Mouse (Mus musculus) neural tube, embryonic 14.5 days (tissue): ENCODE measurements at regions not wholly inside any gene's neighbourhood (a gene's known extent, or its start where the extent isn't known, plus 50 kb on each side); places are given as distances from the start of the nearest gene placed in this dataset.

Source experiments
- ATAC-seq: fragments of 200-750 bp; cut with Nextera tagmentation; 2 replicates; pipeline ENCODE4 v1.8.0; 2017; ENCODE audit warnings: low read depth, mild to moderate bottlenecking, moderate TSS enrichment, moderate library complexity
- H3K27ac ChIP-seq: fragments of 300-500 bp; sonication (generic); 2 replicates; pipeline ENCODE4 v1.5.1; 2014; ENCODE audit warnings: low read depth, mild to moderate bottlenecking, control low read depth, low read length, moderate library complexity, mixed read lengths
- H3K27me3 ChIP-seq: fragments of 300-500 bp; sonication (generic); 2 replicates; pipeline ENCODE4 v1.6.1; 2014; ENCODE audit warnings: low read length; ENCODE audit not compliant: control insufficient read depth, insufficient read depth
- H3K36me3 ChIP-seq: fragments of 300-500 bp; sonication (generic); 2 replicates; pipeline ENCODE4 v1.6.1; 2014; ENCODE audit warnings: low read length, mixed read lengths; ENCODE audit not compliant: control insufficient read depth, insufficient read depth
- H3K4me1 ChIP-seq: fragments of 300-500 bp; sonication (generic); 2 replicates; pipeline ENCODE4 v1.6.1; 2014; ENCODE audit warnings: low read length; ENCODE audit not compliant: control insufficient read depth, insufficient read depth
- H3K4me2 ChIP-seq: fragments of 300-500 bp; sonication (generic); 2 replicates; pipeline ENCODE4 v1.6.1; 2014; ENCODE audit warnings: mild to moderate bottlenecking, low read depth, low read length, control low read depth
- H3K4me3 ChIP-seq: fragments of 300-500 bp; sonication (generic); 2 replicates; pipeline ENCODE4 v1.5.1; 2014; ENCODE audit warnings: low read depth, low read length, control low read depth, mixed read lengths
- H3K9ac ChIP-seq: fragments of 300-500 bp; sonication (generic); replicated peaks from 2 replicates; pipeline ENCODE4 v1.6.1; 2014; ENCODE audit warnings: low read depth, mild to moderate bottlenecking, control low read depth, low read length, mixed read lengths
- H3K9me3 ChIP-seq: fragments of 300-500 bp; sonication (generic); 2 replicates; pipeline ENCODE4 v1.6.1; 2016; ENCODE audit warnings: low read length; ENCODE audit not compliant: control insufficient read depth
- WGBS: fragments of 180-500 bp; shearing (Covaris S2); extraction: QIAGEN DNeasy Blood & Tissue Kit; methylation state at CpG from one replicate; pipeline ENCODE4 v1.1.7; 2014; 5-methylcytosine and 5-hydroxymethylcytosine counted together

- ATAC-seq = no peak
These were observed 85.6 kb downstream of the Gxylt1 start for GRCm38 (mm10) chr15:93189266-93189855.

DNA sequence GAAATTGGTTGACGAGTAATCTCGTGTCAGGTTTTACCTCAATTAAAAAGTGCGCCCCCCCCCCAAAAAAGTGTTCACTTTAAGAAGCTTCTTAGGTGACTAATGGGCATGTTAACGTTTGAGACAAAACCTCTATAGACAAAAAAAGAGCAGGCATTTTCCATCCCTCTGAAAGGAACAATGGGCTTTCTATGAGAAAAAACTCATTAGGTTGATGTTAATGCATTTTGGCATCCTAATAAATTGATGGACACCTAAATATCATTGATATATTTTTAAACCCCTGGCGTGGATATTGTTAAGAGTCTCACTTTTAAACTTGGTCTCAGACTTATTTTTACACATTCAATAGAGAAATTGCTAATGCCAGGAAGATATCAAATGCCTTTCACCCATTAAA is 98.8 kb downstream of the Gxylt1 start:
- Histone ChIP-seq H3K4me2 (no peak overlapping the region), H3K9me3 (no peaks in the 10 kb centered on the region), H3K9ac (no peak overlapping the region), H3K36me3 (no peaks in the 10 kb centered on the region), H3K4me1 (no peaks in the 10 kb centered on the region), H3K27ac (no peak overlapping the region), H3K27me3 (no peaks in the 10 kb centered on the region), H3K4me3 (no peak overlapping the region)
- no peak for ATAC-seq
- WGBS = 79% methylated on average over 5 of the region's 5 CpGs

More at GRCm38 (mm10) chr15:93189266-93189855, 85.6 kb downstream of the Gxylt1 start:
- Histone ChIP-seq H3K4me3 (no peak overlapping the region), H3K4me2 (no peak overlapping the region), H3K36me3 (no peaks in the 10 kb centered on the region), H3K27ac (no peak overlapping the region), H3K4me1 (peaks cover 2% of the 10 kb centered on the region; the same call in 1 of the 2 replicates), H3K9me3 (no peaks in the 10 kb centered on the region), H3K9ac (no peak overlapping the region), H3K27me3 (no peaks in the 10 kb centered on the region)
- WGBS = 90% methylated on average over 7 of the region's 7 CpGs

- Histone ChIP-seq H3K36me3 (no peaks in the 10 kb centered on the region), H3K4me1 (no peaks in the 10 kb centered on the region), H3K27me3 (no peaks in the 10 kb centered on the region), H3K27ac (no peak overlapping the region), H3K9ac (no peak overlapping the region), H3K4me3 (no peak overlapping the region), H3K9me3 (no peaks in the 10 kb centered on the region), H3K4me2 (no peak overlapping the region)
- 69% methylated on average over 3 of the region's 3 CpGs for WGBS
- ATAC-seq = no peak
These were observed 106.2 kb downstream of the Gxylt1 start for GRCm38 (mm10) chr15:93168784-93169183.

DNA sequence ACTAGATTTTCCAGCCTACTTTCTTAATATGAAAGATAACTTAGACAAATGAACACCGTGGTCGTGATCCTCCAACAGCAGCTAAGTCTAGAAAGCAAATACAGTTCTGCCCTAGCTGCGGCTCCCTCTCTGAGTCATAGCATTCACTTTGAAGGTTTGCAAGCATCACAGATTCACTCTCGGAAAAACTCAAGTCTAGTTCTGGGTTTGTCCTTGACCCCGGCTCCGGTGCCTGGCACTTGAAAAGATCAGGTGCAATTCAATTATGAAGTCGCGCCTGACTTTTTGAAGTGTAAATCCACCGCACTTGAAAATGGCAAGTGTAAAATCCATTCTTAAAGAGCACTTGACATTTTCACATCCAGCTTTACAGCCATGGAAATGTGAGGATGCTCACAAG is 107.5 kb downstream of the Gxylt1 start:
- no peaks in the 10 kb centered on the region for H3K36me3 ChIP-seq
- H3K4me1 ChIP-seq = no peaks in the 10 kb centered on the region
- 90% methylated on average over 9 of the region's 9 CpGs for WGBS
- no peak overlapping the region for H3K4me2 ChIP-seq
- H3K4me3 ChIP-seq = no peak overlapping the region
- H3K27me3 ChIP-seq = no peaks in the 10 kb centered on the region
- no peaks in the 10 kb centered on the region for H3K9me3 ChIP-seq
- no peak overlapping the region for H3K9ac ChIP-seq
- no peak for ATAC-seq
- no peak overlapping the region for H3K27ac ChIP-seq

- ATAC-seq = peak; percentile 28; the same call in 1 of the 2 replicates
- WGBS = 51% methylated on average over 25 of the region's 25 CpGs
These were observed 112.8 kb downstream of the Gxylt1 start for GRCm38 (mm10) chr15:93161924-93162910.

GRCm38 (mm10) chr15:93161329-93161728 is 113.7 kb downstream of the Gxylt1 start:
- ATAC-seq = no peak
- H3K4me3 ChIP-seq = no peak overlapping the region
- no peak overlapping the region for H3K9ac ChIP-seq
- H3K9me3 ChIP-seq = no peaks in the 10 kb centered on the region
- no peaks in the 10 kb centered on the region for H3K36me3 ChIP-seq
- peaks cover 3% of the 10 kb centered on the region; the same call in 1 of the 2 replicates for H3K4me1 ChIP-seq
- H3K27me3 ChIP-seq = no peaks in the 10 kb centered on the region
- H3K27ac ChIP-seq = no peak overlapping the region
- no peak overlapping the region for H3K4me2 ChIP-seq
- 50% methylated on average over 7 of the region's 7 CpGs for WGBS

More at GRCm38 (mm10) chr15:93161924-93162910, 112.8 kb downstream of the Gxylt1 start:
- no peak overlapping the region for H3K27ac ChIP-seq
- no peak overlapping the region for H3K9ac ChIP-seq
- H3K36me3 ChIP-seq = no peaks in the 10 kb centered on the region
- H3K4me3 ChIP-seq = no peak overlapping the region
- no peaks in the 10 kb centered on the region for H3K27me3 ChIP-seq
- no peak overlapping the region for H3K4me2 ChIP-seq
- peaks cover 3% of the 10 kb centered on the region; the same call in 1 of the 2 replicates for H3K4me1 ChIP-seq
- H3K9me3 ChIP-seq = no peaks in the 10 kb centered on the region

- H3K4me3 ChIP-seq = no peak overlapping the region
- no peak overlapping the region for H3K9ac ChIP-seq
- H3K27me3 ChIP-seq = no peaks in the 10 kb centered on the region
- no peaks in the 10 kb centered on the region for H3K4me1 ChIP-seq
- no peaks in the 10 kb centered on the region for H3K9me3 ChIP-seq
- 77% methylated on average over 3 of the region's 3 CpGs for WGBS
- no peak overlapping the region for H3K4me2 ChIP-seq
- ATAC-seq = no peak
- no peak overlapping the region for H3K27ac ChIP-seq
- no peaks in the 10 kb centered on the region for H3K36me3 ChIP-seq
These were observed 119.2 kb downstream of the Gxylt1 start for GRCm38 (mm10) chr15:93155756-93156155.

- H3K36me3 ChIP-seq = no peaks in the 10 kb centered on the region
These were observed 121.0 kb downstream of the Gxylt1 start for GRCm38 (mm10) chr15:93154022-93154421.

GRCm38 (mm10) chr15:93144899-93145298 is 130.1 kb downstream of the Gxylt1 start:
- Histone ChIP-seq H3K4me2 (no peak overlapping the region), H3K27me3 (no peaks in the 10 kb centered on the region), H3K36me3 (no peaks in the 10 kb centered on the region), H3K9ac (no peak overlapping the region), H3K9me3 (no peaks in the 10 kb centered on the region), H3K4me1 (no peaks in the 10 kb centered on the region), H3K27ac (no peak overlapping the region), H3K4me3 (no peak overlapping the region)
- 90% methylated on average over 9 of the region's 9 CpGs for WGBS
- no peak for ATAC-seq

More at GRCm38 (mm10) chr15:93154022-93154421, 121.0 kb downstream of the Gxylt1 start:
- Histone ChIP-seq H3K27me3 (no peaks in the 10 kb centered on the region), H3K9me3 (no peaks in the 10 kb centered on the region), H3K4me3 (no peak overlapping the region), H3K9ac (no peak overlapping the region), H3K27ac (no peak overlapping the region), H3K4me2 (no peak overlapping the region), H3K4me1 (no peaks in the 10 kb centered on the region)
- ATAC-seq = no peak
- 61% methylated on average over 4 of the region's 4 CpGs for WGBS
